Mouse (Mus musculus) neural tube, embryonic 15.5 days (tissue): ENCODE data around the gene Tmem229b. TPM values are rescaled to one million over a fixed set of nuclear protein-coding genes. Genes with fewer than 3 reads are reported as not detected.
"Not testable (repeated sequence)": the region's sequence is repeated elsewhere in the genome, so short reads cannot be mapped to it uniquely, and the experiment has no call there.

Experiments
- ATAC-seq: fragments of 200-750 bp; cut with Nextera tagmentation; 2 replicates; pipeline ENCODE4 v1.8.0; 2017; ENCODE audit warnings: mild to moderate bottlenecking, moderate TSS enrichment, moderate library complexity; ENCODE audit not compliant: low FRiP score
- H3K27ac ChIP-seq: fragments of 300-500 bp; sonication (generic); replicated peaks from 2 replicates; pipeline ENCODE4 v1.5.1; 2015; ENCODE audit warnings: mild to moderate bottlenecking, inconsistent platforms
- H3K27me3 ChIP-seq: fragments of 300-500 bp; sonication (generic); replicated peaks from 2 replicates; pipeline ENCODE4 v1.6.1; 2015; ENCODE audit warnings: inconsistent platforms
- H3K36me3 ChIP-seq: fragments of 300-500 bp; sonication (generic); 2 replicates; pipeline ENCODE4 v1.6.1; 2015; ENCODE audit warnings: inconsistent platforms
- H3K4me1 ChIP-seq: fragments of 300-500 bp; sonication (generic); 2 replicates; pipeline ENCODE4 v1.6.1; 2015; ENCODE audit warnings: inconsistent platforms
- H3K4me2 ChIP-seq: fragments of 300-500 bp; sonication (generic); 2 replicates; pipeline ENCODE4 v1.6.1; 2015; ENCODE audit warnings: inconsistent platforms, mild to moderate bottlenecking, moderate library complexity
- H3K4me3 ChIP-seq: fragments of 300-500 bp; sonication (generic); replicated peaks from 2 replicates; pipeline ENCODE4 v1.5.1; 2015; ENCODE audit warnings: mild to moderate bottlenecking, inconsistent platforms
- H3K9ac ChIP-seq: fragments of 300-500 bp; sonication (generic); replicated peaks from 2 replicates; pipeline ENCODE4 v1.6.1; 2015; ENCODE audit warnings: mild to moderate bottlenecking, inconsistent platforms
- H3K9me3 ChIP-seq: fragments of 300-500 bp; sonication (generic); replicated peaks from 2 replicates; pipeline ENCODE4 v1.6.1; 2016; ENCODE audit warnings: inconsistent platforms
- WGBS: fragments of 180-500 bp; shearing (Covaris S2); methylation state at CpG from one replicate; pipeline ENCODE4 v1.1.7; 2015; ENCODE audit warnings: mixed read lengths; 5-methylcytosine and 5-hydroxymethylcytosine counted together
- polyA plus RNA-seq: library from polyadenylated mRNA; unstranded; fragments of >200 nt; fragmentation: Nextera tagmentation; extraction: Ambion mirVana; gene quantifications from 2 replicates; pipeline ENCODE4 v1.2.1, GENCODE M21; 2015

Gene Tmem229b
- polyA plus RNA-seq, 1 experiment from 2014 or later = 65.9 TPM

GRCm38 (mm10) chr12:78942931-78943330, 64.5 kb downstream of the Tmem229b start:
- Histone ChIP-seq H3K27me3 (no peaks in the 10 kb centered on the region), H3K4me2 (no peak overlapping the region), H3K9me3 (no peaks in the 10 kb centered on the region), H3K36me3 (no peaks in the 10 kb centered on the region), H3K4me1 (no peaks in the 10 kb centered on the region), H3K9ac (no peak overlapping the region), H3K4me3 (no peak overlapping the region), H3K27ac (no peak overlapping the region)
- WGBS = 89% methylated on average over 6 of the region's 6 CpGs
- ATAC-seq = no peak

GRCm38 (mm10) chr12:78940081-78940480, 67.3 kb downstream of the Tmem229b start:
- no peaks in the 10 kb centered on the region for H3K36me3 ChIP-seq
- no peaks in the 10 kb centered on the region for H3K9me3 ChIP-seq
- H3K4me3 ChIP-seq = no peak overlapping the region
- H3K27ac ChIP-seq = no peak overlapping the region
- no peak overlapping the region for H3K4me2 ChIP-seq
- no peaks in the 10 kb centered on the region for H3K27me3 ChIP-seq
- 92% methylated on average over 5 of the region's 5 CpGs for WGBS
- no peak for ATAC-seq
- no peak overlapping the region for H3K9ac ChIP-seq
- no peaks in the 10 kb centered on the region for H3K4me1 ChIP-seq

GRCm38 (mm10) chr12:78939393-78940037, 67.9 kb downstream of the Tmem229b start:
- Histone ChIP-seq H3K27me3 (no peaks in the 10 kb centered on the region), H3K4me3 (no peak overlapping the region), H3K9ac (no peak overlapping the region), H3K4me2 (no peak overlapping the region), H3K36me3 (no peaks in the 10 kb centered on the region), H3K27ac (no peak overlapping the region), H3K9me3 (no peaks in the 10 kb centered on the region), H3K4me1 (no peaks in the 10 kb centered on the region)
- WGBS = 82% methylated on average over 7 of the region's 7 CpGs
- no peak for ATAC-seq

- Histone ChIP-seq H3K4me1 (no peaks in the 10 kb centered on the region), H3K4me2 (no peak overlapping the region), H3K4me3 (no peak overlapping the region), H3K36me3 (no peaks in the 10 kb centered on the region), H3K27me3 (no peaks in the 10 kb centered on the region), H3K9ac (no peak overlapping the region), H3K9me3 (no peaks in the 10 kb centered on the region), H3K27ac (no peak overlapping the region)
- 67% methylated on average over 4 of the region's 4 CpGs for WGBS
- no peak for ATAC-seq
These were observed 70.9 kb downstream of the Tmem229b start for GRCm38 (mm10) chr12:78936494-78936893.

GRCm38 (mm10) chr12:78929900-78930299, 77.5 kb downstream of the Tmem229b start:
- Histone ChIP-seq H3K9me3 (no peaks in the 10 kb centered on the region), H3K27ac (no peak overlapping the region), H3K27me3 (no peaks in the 10 kb centered on the region), H3K4me3 (no peak overlapping the region), H3K4me2 (no peak overlapping the region), H3K36me3 (no peaks in the 10 kb centered on the region), H3K4me1 (no peaks in the 10 kb centered on the region), H3K9ac (no peak overlapping the region)
- ATAC-seq = no peak
- WGBS = 81% methylated on average over 1 of the region's 1 CpGs

- Histone ChIP-seq H3K9ac (no peak overlapping the region), H3K4me3 (no peak overlapping the region), H3K9me3 (no peaks in the 10 kb centered on the region), H3K4me1 (no peaks in the 10 kb centered on the region), H3K36me3 (no peaks in the 10 kb centered on the region), H3K27me3 (no peaks in the 10 kb centered on the region), H3K4me2 (no peak overlapping the region), H3K27ac (no peak overlapping the region)
- no peak for ATAC-seq
- 82% methylated on average over 5 of the region's 5 CpGs for WGBS
These were observed 80.1 kb downstream of the Tmem229b start for GRCm38 (mm10) chr12:78927287-78927686.

- H3K4me2 ChIP-seq = no peak overlapping the region
- H3K9ac ChIP-seq = no peak overlapping the region
- H3K9me3 ChIP-seq = no peaks in the 10 kb centered on the region
- 90% methylated on average over 7 of the region's 7 CpGs for WGBS
- ATAC-seq = no peak
- no peaks in the 10 kb centered on the region for H3K27me3 ChIP-seq
- no peak overlapping the region for H3K27ac ChIP-seq
- H3K36me3 ChIP-seq = no peaks in the 10 kb centered on the region
- peaks cover 9% of the 10 kb centered on the region for H3K4me1 ChIP-seq
- H3K4me3 ChIP-seq = no peak overlapping the region
These were observed 83.8 kb downstream of the Tmem229b start for GRCm38 (mm10) chr12:78923539-78924189.

- H3K4me3 ChIP-seq, H3K27ac ChIP-seq, H3K27me3 ChIP-seq, ATAC-seq, H3K9me3 ChIP-seq, H3K9ac ChIP-seq, H3K4me2 ChIP-seq, H3K36me3 ChIP-seq: not testable (repeated sequence)
- H3K4me1 ChIP-seq = peaks cover 13% of the 10 kb centered on the region
These were observed 84.5 kb downstream of the Tmem229b start for GRCm38 (mm10) chr12:78922977-78923376.

GRCm38 (mm10) chr12:78922058-78922457, 85.4 kb downstream of the Tmem229b start:
- no peak overlapping the region for H3K27ac ChIP-seq
- H3K4me2 ChIP-seq = no peak overlapping the region
- no peak overlapping the region for H3K4me3 ChIP-seq
- H3K36me3 ChIP-seq = no peaks in the 10 kb centered on the region
- no peaks in the 10 kb centered on the region for H3K27me3 ChIP-seq
- WGBS = 85% methylated on average over 3 of the region's 3 CpGs
- H3K9ac ChIP-seq = no peak overlapping the region
- H3K4me1 ChIP-seq = peaks cover 13% of the 10 kb centered on the region
- no peak for ATAC-seq
- no peaks in the 10 kb centered on the region for H3K9me3 ChIP-seq

GRCm38 (mm10) chr12:78921421-78921820, 86.0 kb downstream of the Tmem229b start:
- WGBS = 79% methylated on average over 4 of the region's 4 CpGs
- no peak overlapping the region for H3K4me3 ChIP-seq
- no peak for ATAC-seq
- H3K27ac ChIP-seq = no peak overlapping the region
- no peak overlapping the region for H3K9ac ChIP-seq
- no peaks in the 10 kb centered on the region for H3K36me3 ChIP-seq
- H3K4me1 ChIP-seq = peaks cover 13% of the 10 kb centered on the region
- no peaks in the 10 kb centered on the region for H3K27me3 ChIP-seq
- H3K9me3 ChIP-seq = no peaks in the 10 kb centered on the region
- H3K4me2 ChIP-seq = no peak overlapping the region

- Histone ChIP-seq H3K4me1 (peaks cover 13% of the 10 kb centered on the region), H3K4me3 (no peak overlapping the region; the same call in 1 of the 2 replicates), H3K9ac (no peak overlapping the region), H3K27me3 (peaks cover 2% of the 10 kb centered on the region; the same call in 1 of the 2 replicates), H3K9me3 (no peaks in the 10 kb centered on the region), H3K27ac (no peak overlapping the region), H3K4me2 (peak overlapping the region; percentile 52), H3K36me3 (no peaks in the 10 kb centered on the region)
- ATAC-seq = peak; percentile 79
- 24% methylated on average over 16 of the region's 16 CpGs for WGBS
These were observed 88.2 kb downstream of the Tmem229b start for GRCm38 (mm10) chr12:78919079-78919712.
